Mouse (Mus musculus): ENCODE results near the gene Tmem221.

DNA sequence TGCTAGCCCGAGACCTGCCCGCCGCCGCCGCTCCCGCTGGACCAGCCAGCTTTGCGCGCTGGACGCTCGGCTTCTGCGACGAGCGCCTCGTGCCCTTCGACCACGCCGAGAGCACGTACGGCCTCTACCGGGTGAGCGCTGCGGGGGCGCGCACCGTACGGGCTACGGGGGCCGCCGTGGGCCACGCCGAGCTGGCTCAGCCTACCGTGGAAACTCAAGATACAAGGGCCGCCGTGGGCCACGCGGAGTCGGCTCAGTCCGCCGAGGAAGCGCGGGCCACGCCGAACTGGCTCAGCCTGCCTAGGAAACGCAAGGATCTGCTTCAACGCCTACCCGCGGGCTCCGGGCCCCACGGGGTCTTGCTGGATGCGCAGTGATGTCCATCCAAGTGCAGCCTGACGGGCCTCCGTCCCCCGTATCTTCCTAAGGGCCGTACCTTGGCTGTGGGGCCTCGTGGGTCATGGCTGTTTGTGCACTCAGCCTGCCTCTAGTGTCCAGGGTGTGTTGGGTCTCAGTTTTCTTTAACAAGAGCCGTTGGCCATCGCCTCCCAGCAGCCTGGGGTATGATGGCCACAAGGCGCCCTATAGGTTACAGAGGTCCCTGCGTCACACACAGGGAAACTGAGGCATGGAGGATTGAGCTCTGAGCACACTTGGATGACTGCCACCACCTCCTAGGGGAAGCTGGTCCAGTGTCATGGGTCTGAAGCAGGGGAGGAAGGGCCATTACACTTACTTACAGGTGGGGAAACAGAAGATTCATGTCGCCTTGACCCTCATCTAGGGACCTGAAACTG, 33.9 kb upstream of the Tmem221 start:
- TF ChIP-seq CTCF (IDR thresholded peaks at IDR 0.05 in 2 of 3, conservative IDR thresholded peaks at IDR 0.05 in 1 of 3; ENCODE audit: control insufficient read depth in 1 of 3, insufficient read depth in 1 of 3, low read depth in 2 of 3, low read length in 3 of 3, poor library complexity in 1 of 3, severe bottlenecking in 1 of 3): no peak
- TF ChIP-seq GATA1 (IDR thresholded peaks at IDR 0.05; ENCODE audit: low read depth, low read length): no peak
- no peak for TF ChIP-seq HCFC1 (IDR thresholded peaks at IDR 0.05; ENCODE audit: low read depth, low read length)
- TF ChIP-seq MAZ (IDR thresholded peaks at IDR 0.05; ENCODE audit: low read depth, low read length): no peak
- peak; percentile 26; the same call in 1 of the 2 replicates for TF ChIP-seq MXI1 (IDR thresholded peaks at IDR 0.05; ENCODE audit: low read depth, low read length)
- no peak for TF ChIP-seq NRF1 (IDR thresholded peaks at IDR 0.05; ENCODE audit: insufficient read depth, low read depth, low read length, poor library complexity, severe bottlenecking)
- TF ChIP-seq POLR2A (IDR thresholded peaks at IDR 0.05; ENCODE audit: control insufficient read depth in 1 of 2, insufficient read depth in 1 of 2, low read depth in 1 of 2, low read length in 2 of 2, poor library complexity in 1 of 2): peak in 1 of 2 experiments; percentile 13; a peak in 1 of 4 replicates
